Mouse (Mus musculus): ENCODE data around the gene Rbfox1. TPM values are rescaled to one million over a fixed set of nuclear protein-coding genes. Genes with fewer than 3 reads are reported as not detected.

Gene Rbfox1
- 256 and 276 TPM in 2 replicates for polyA plus RNA-seq (2015; fragmentation: Nextera tagmentation; extraction: Ambion mirVana)

DNA sequence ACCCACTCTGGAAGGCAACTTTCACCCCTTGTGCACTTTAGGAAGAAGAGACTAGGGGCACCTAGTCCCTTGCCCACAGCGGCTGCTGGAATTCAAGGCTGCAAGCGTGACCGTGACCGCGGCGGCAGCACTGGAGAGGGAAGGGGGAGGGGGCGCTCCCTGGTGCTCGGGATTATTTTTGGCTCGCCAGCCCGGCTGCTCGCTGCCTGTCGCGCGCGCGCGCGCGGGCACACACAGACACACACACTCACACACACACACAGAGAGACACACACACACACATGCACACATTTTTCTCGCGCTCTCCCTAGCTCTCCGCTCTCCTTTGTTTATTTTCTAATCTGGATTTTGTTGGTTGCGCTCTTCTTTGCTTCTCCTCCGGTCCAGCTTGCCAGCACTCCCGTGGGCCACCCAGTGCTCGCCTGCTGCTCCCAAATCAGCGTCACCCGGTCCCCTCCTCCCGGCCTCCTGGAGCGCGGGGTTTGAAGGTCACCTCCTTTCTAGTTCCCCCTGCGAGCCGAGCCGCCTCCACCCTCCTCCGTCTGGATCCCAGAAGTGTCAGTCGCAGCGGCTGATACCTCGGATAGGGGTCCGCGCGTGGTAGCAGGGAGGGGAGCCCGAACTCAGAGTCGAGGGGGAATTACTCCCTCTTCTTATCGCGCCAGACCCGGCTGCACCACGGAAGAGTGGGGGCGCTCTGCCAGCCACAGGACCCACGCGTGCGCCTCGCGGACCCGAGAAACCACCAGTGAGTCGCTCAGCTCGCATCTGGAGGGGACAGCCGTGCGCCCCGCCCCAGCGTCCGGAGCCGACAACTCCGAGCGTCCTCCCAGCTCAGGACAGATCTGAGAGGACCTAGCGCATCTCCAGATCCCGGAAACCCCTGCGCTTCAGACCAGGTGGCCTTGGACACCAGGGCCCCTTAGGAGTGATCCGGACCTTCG, at the start of gene Rbfox1:
Gene Rbfox1 (plus strand): TSS at position 610 of the 944 bp plus-strand sequence.
- under 1% methylated on average over 69 of the region's 69 CpGs for WGBS
- H3K27ac ChIP-seq (ENCODE audit: low read depth, low read length) = peak within 1 kb of the TSS; percentile 32; the same call in 1 of the 2 replicates
- peak; percentile 74 for ATAC-seq

DNA sequence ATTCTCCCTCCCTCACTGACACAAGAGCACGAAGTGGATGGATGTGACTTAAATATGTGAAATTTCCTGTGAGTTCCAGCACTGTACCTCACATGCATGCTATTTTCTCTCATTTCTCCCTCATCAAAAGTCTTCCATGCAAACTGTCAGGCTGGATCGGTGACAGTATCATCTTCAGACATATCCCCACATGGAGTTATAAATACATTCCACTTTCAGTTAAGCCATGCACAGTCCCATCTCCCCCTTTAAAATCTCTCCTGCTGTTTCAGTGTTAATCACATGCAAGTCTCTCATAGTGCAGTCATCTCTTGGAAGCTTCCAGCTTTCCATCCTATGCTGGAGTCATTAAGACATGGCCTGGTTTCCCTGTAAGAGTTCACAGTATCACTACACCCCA, 48.4 kb upstream of the Rbfox1 start:
- Histone ChIP-seq H3K36me3 (ENCODE audit: control insufficient read depth, insufficient read depth, low read length) (no peaks in the 10 kb centered on the region), H3K9ac (ENCODE audit: low read depth, low read length) (no peak overlapping the region), H3K4me3 (ENCODE audit: low read length) (no peak overlapping the region), H3K9me3 (ENCODE audit: control insufficient read depth, low read length) (no peaks in the 10 kb centered on the region), H3K27ac (ENCODE audit: low read depth, low read length) (no peak overlapping the region), H3K27me3 (replicated peaks; ENCODE audit: control insufficient read depth, insufficient read depth, low read length) (no peaks in the 10 kb centered on the region), H3K4me2 (ENCODE audit: low read length) (no peak overlapping the region), H3K4me1 (ENCODE audit: control insufficient read depth, insufficient read depth, low read depth, low read length) (no peaks in the 10 kb centered on the region)
- WGBS = 92% methylated on average over 2 of the region's 2 CpGs
- ATAC-seq = no peak

More for the DNA sequence above, at the start of gene Rbfox1:
- peaks cover 2% of the 10 kb centered on the region; the same call in 1 of the 2 replicates for H3K27me3 ChIP-seq (replicated peaks; ENCODE audit: control insufficient read depth, insufficient read depth, low read length)
- no peaks in the 10 kb centered on the region; the same call in none of the 2 replicates for H3K4me1 ChIP-seq (ENCODE audit: control insufficient read depth, insufficient read depth, low read depth, low read length)
- H3K4me3 ChIP-seq (ENCODE audit: low read length) = peak within 1 kb of the TSS; percentile 61
- H3K9ac ChIP-seq (ENCODE audit: low read depth, low read length) = peak within 1 kb of the TSS; percentile 74
- peak within 1 kb of the TSS; percentile 90 for H3K4me2 ChIP-seq (ENCODE audit: low read length)
- no peaks in the 10 kb centered on the region for H3K9me3 ChIP-seq (ENCODE audit: control insufficient read depth, low read length)
- no peaks in the 10 kb centered on the region for H3K36me3 ChIP-seq (ENCODE audit: control insufficient read depth, insufficient read depth, low read length)

DNA sequence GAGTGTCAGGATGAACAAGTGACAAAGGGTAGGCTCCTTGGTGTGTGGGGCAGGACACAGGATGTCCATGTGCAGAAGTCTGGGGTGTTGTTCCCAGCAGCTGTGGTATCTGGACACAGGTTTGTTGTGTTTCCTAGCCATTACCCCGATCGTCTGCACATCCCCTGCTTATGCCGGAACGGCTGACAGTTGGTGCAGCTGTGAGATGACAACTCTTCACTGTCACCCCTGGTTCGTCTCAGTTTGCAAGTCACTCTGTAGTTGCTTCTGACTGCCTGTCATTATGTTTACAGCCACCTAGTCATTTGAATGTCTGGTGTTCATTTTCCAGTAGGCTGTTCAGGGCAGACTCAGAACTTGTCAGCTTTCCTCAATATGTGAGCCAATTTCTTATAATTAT, 44.0 kb upstream of the Rbfox1 start:
- Histone ChIP-seq H3K27ac (ENCODE audit: low read depth, low read length) (no peak overlapping the region), H3K27me3 (replicated peaks; ENCODE audit: control insufficient read depth, insufficient read depth, low read length) (no peaks in the 10 kb centered on the region), H3K9ac (ENCODE audit: low read depth, low read length) (no peak overlapping the region), H3K36me3 (ENCODE audit: control insufficient read depth, insufficient read depth, low read length) (no peaks in the 10 kb centered on the region), H3K4me1 (ENCODE audit: control insufficient read depth, insufficient read depth, low read depth, low read length) (no peaks in the 10 kb centered on the region), H3K4me2 (ENCODE audit: low read length) (no peak overlapping the region), H3K9me3 (ENCODE audit: control insufficient read depth, low read length) (no peaks in the 10 kb centered on the region), H3K4me3 (ENCODE audit: low read length) (no peak overlapping the region)
- WGBS = 73% methylated on average over 5 of the region's 5 CpGs
- ATAC-seq = no peak

DNA sequence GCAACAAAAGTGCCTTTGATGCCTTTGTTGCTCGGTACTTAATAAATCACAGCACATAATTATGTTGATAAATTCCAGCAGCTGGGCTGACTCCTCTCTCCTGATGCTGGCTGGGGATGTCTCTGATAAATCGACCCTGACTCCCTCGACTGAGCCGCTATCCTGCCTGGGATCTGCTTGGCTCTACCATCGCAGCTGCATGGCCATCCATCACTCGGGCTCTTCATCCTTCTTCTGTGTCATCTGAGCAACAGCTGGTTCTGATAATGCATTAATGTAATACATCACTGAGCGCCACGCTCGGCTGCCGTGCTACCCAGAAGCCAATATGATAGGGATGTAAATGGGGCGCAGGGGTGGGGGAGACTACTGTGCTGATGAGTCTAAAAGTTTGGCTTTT, 39.5 kb upstream of the Rbfox1 start:
- Histone ChIP-seq H3K9me3 (ENCODE audit: control insufficient read depth, low read length) (no peaks in the 10 kb centered on the region), H3K4me2 (ENCODE audit: low read length) (no peak overlapping the region), H3K4me3 (ENCODE audit: low read length) (no peak overlapping the region), H3K4me1 (ENCODE audit: control insufficient read depth, insufficient read depth, low read depth, low read length) (no peaks in the 10 kb centered on the region), H3K27ac (ENCODE audit: low read depth, low read length) (no peak overlapping the region), H3K9ac (ENCODE audit: low read depth, low read length) (no peak overlapping the region), H3K36me3 (ENCODE audit: control insufficient read depth, insufficient read depth, low read length) (no peaks in the 10 kb centered on the region), H3K27me3 (replicated peaks; ENCODE audit: control insufficient read depth, insufficient read depth, low read length) (no peaks in the 10 kb centered on the region)
- WGBS = 59% methylated on average over 11 of the region's 11 CpGs
- ATAC-seq = peak; percentile 42; the same call in 1 of the 2 replicates

DNA sequence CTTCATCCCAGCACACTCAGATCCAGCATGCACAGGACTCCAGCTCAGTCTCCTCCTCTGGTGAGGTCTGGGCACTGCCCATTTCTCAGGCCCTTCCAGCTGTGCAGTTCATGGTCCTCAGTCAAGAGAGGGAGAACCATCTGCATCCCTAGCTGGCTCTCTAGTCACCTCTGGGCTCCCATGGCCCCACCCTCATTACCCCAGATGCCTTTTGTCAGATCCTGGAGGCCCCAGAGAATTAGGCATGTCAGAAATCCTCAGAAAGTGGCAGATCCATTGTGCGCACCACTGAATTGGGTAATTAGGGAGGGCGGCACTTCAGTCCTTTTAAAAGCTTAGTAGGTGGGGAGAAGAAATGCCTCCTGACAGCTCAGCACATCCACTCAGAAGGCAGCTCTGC, 32.1 kb upstream of the Rbfox1 start:
- H3K4me2 ChIP-seq (ENCODE audit: low read length) = no peak overlapping the region
- H3K27me3 ChIP-seq (replicated peaks; ENCODE audit: control insufficient read depth, insufficient read depth, low read length) = no peaks in the 10 kb centered on the region
- no peak overlapping the region for H3K27ac ChIP-seq (ENCODE audit: low read depth, low read length)
- no peaks in the 10 kb centered on the region; the same call in 1 of the 2 replicates for H3K9me3 ChIP-seq (ENCODE audit: control insufficient read depth, low read length)
- no peaks in the 10 kb centered on the region for H3K36me3 ChIP-seq (ENCODE audit: control insufficient read depth, insufficient read depth, low read length)
- H3K4me3 ChIP-seq (ENCODE audit: low read length) = no peak overlapping the region
- H3K4me1 ChIP-seq (ENCODE audit: control insufficient read depth, insufficient read depth, low read depth, low read length) = no peaks in the 10 kb centered on the region
- WGBS = 45% methylated on average over 2 of the region's 2 CpGs
- no peak overlapping the region for H3K9ac ChIP-seq (ENCODE audit: low read depth, low read length)
- no peak for ATAC-seq

DNA sequence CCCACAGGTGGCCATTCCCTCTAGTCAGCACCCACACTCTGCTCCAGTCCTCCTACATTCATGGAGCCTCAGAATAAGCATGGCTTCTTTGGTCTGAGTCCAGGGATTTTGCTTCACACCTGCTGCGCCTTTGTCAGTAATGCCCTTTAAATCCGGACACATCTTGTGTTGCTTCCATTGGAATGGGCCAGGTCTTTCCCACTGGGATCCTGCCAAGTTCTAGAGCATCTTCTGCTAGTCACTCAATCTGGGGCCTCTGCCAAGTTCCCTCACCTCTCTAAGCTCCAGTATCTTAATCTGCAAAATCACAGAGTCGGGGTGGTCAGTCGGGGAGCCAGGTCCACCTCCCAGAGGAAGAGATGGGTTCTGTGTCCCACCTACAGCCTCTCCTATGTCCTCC, 20.8 kb upstream of the Rbfox1 start:
- no peaks in the 10 kb centered on the region for H3K9me3 ChIP-seq (ENCODE audit: control insufficient read depth, low read length)
- WGBS = 87% methylated on average over 4 of the region's 4 CpGs
- H3K4me2 ChIP-seq (ENCODE audit: low read length) = no peak overlapping the region
- H3K36me3 ChIP-seq (ENCODE audit: control insufficient read depth, insufficient read depth, low read length) = no peaks in the 10 kb centered on the region
- H3K4me3 ChIP-seq (ENCODE audit: low read length) = no peak overlapping the region
- H3K9ac ChIP-seq (ENCODE audit: low read depth, low read length) = no peak overlapping the region
- no peaks in the 10 kb centered on the region for H3K4me1 ChIP-seq (ENCODE audit: control insufficient read depth, insufficient read depth, low read depth, low read length)
- no peak for ATAC-seq
- H3K27me3 ChIP-seq (replicated peaks; ENCODE audit: control insufficient read depth, insufficient read depth, low read length) = no peaks in the 10 kb centered on the region
- no peak overlapping the region for H3K27ac ChIP-seq (ENCODE audit: low read depth, low read length)

DNA sequence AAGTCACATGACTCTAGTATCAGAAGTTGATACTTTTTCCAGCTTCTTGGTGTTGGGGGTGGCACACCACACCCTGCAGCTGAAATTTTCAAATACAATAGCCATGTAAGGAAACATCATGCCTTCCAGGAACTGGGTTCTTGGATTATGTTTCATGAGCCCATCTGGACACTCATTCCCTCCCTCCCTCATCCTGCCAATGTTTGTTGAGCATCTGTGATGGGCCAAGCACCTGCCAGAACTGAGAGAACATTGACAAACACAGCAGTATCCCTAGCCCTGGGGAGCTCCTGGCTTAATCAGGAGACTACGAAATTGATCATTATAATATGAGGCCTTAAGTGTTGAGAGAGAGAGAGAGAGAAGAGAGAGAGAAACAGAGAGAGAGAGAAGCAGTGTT, 18.2 kb upstream of the Rbfox1 start:
- no peaks in the 10 kb centered on the region for H3K9me3 ChIP-seq (ENCODE audit: control insufficient read depth, low read length)

DNA sequence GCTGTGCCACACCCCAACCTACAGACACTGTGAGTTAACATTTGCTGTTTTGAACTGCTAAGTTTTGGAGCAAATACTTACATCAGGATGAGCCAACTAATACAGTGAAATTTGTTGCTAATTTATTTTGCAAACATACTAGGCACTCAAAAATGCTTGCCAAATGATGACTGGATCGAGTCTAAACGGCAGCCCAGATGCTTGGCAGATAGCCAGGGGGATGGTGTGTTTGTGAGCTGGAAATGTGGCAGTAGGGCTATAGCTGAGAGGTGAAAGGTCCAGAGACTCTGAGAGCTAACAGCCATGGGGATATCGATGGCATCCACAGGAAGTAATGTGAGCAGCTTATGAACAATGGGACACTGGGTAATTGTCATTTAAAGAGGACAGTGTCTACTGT, 14.8 kb upstream of the Rbfox1 start:
- no peaks in the 10 kb centered on the region for H3K4me1 ChIP-seq (ENCODE audit: control insufficient read depth, insufficient read depth, low read depth, low read length)
- no peak overlapping the region for H3K27ac ChIP-seq (ENCODE audit: low read depth, low read length)
- no peak overlapping the region for H3K4me2 ChIP-seq (ENCODE audit: low read length)
- ATAC-seq = no peak
- no peak overlapping the region for H3K9ac ChIP-seq (ENCODE audit: low read depth, low read length)
- no peaks in the 10 kb centered on the region for H3K27me3 ChIP-seq (replicated peaks; ENCODE audit: control insufficient read depth, insufficient read depth, low read length)
- 51% methylated on average over 3 of the region's 3 CpGs for WGBS
- no peaks in the 10 kb centered on the region for H3K9me3 ChIP-seq (ENCODE audit: control insufficient read depth, low read length)
- no peak overlapping the region for H3K4me3 ChIP-seq (ENCODE audit: low read length)
- H3K36me3 ChIP-seq (ENCODE audit: control insufficient read depth, insufficient read depth, low read length) = no peaks in the 10 kb centered on the region

More for the DNA sequence above, 18.2 kb upstream of the Rbfox1 start:
- 54% methylated on average over 1 of the region's 1 CpGs for WGBS
- H3K4me3 ChIP-seq (ENCODE audit: low read length) = no peak overlapping the region
- H3K4me1 ChIP-seq (ENCODE audit: control insufficient read depth, insufficient read depth, low read depth, low read length) = no peaks in the 10 kb centered on the region
- no peak overlapping the region for H3K27ac ChIP-seq (ENCODE audit: low read depth, low read length)
- no peak overlapping the region for H3K4me2 ChIP-seq (ENCODE audit: low read length)
- no peaks in the 10 kb centered on the region for H3K27me3 ChIP-seq (replicated peaks; ENCODE audit: control insufficient read depth, insufficient read depth, low read length)
- no peak overlapping the region for H3K9ac ChIP-seq (ENCODE audit: low read depth, low read length)
- ATAC-seq = no peak; the same call in 1 of the 2 replicates
- no peaks in the 10 kb centered on the region for H3K36me3 ChIP-seq (ENCODE audit: control insufficient read depth, insufficient read depth, low read length)

DNA sequence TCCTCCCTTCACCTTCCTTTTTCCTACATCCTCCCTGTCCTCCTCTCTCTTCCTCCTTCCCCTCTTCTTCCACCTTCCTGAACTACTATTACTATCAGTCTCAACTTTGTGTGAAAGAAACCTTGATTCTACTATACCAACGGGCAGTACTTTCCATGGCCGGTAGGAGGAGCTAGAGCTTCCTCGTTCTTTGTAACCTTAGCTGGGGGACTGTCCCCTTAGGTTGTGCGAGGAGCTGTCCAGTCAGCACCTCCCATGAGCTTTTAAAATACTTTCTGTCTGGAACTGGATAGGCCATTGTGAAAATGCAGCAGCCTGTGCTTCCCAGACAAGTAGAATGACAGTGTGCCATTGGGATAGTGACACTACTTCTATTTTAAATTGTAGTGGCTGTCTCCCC, 3.3 kb upstream of the Rbfox1 start:
- H3K4me2 ChIP-seq (ENCODE audit: low read length) = no peak overlapping the region
- no peaks in the 10 kb centered on the region for H3K9me3 ChIP-seq (ENCODE audit: control insufficient read depth, low read length)
- H3K27ac ChIP-seq (ENCODE audit: low read depth, low read length) = no peak overlapping the region
- H3K4me3 ChIP-seq (ENCODE audit: low read length) = no peak overlapping the region
- H3K36me3 ChIP-seq (ENCODE audit: control insufficient read depth, insufficient read depth, low read length) = no peaks in the 10 kb centered on the region
- ATAC-seq = no peak
- H3K27me3 ChIP-seq (replicated peaks; ENCODE audit: control insufficient read depth, insufficient read depth, low read length) = peaks cover 2% of the 10 kb centered on the region; the same call in 1 of the 2 replicates
- 2% methylated on average over 4 of the region's 4 CpGs for WGBS
- H3K4me1 ChIP-seq (ENCODE audit: control insufficient read depth, insufficient read depth, low read depth, low read length) = no peaks in the 10 kb centered on the region; the same call in none of the 2 replicates
- no peak overlapping the region for H3K9ac ChIP-seq (ENCODE audit: low read depth, low read length)

All from hindbrain, embryonic 16.5 days (tissue).